Mouse (Mus musculus) forebrain, embryonic 15.5 days (tissue): ENCODE measurements around the gene Trub1. TPM values are rescaled to one million over a fixed set of nuclear protein-coding genes. Genes with fewer than 3 reads are reported as not detected.

Source experiments
- ATAC-seq: fragments of 200-750 bp; cut with Nextera tagmentation; replicated peaks from 2 replicates; pipeline ENCODE4 v1.8.0; 2017; ENCODE audit warnings: mild to moderate bottlenecking, moderate TSS enrichment, moderate library complexity
- H3K27ac ChIP-seq: fragments of 300-500 bp; sonication (generic); replicated peaks from 2 replicates; pipeline ENCODE4 v1.5.1; 2015; ENCODE audit warnings: mild to moderate bottlenecking, inconsistent platforms
- H3K27me3 ChIP-seq: fragments of 300-500 bp; sonication (generic); 2 replicates; pipeline ENCODE4 v1.6.1; 2015; ENCODE audit warnings: inconsistent platforms
- H3K36me3 ChIP-seq: fragments of 300-500 bp; sonication (generic); 2 replicates; pipeline ENCODE4 v1.6.1; 2015; ENCODE audit warnings: mild to moderate bottlenecking, inconsistent platforms
- H3K4me1 ChIP-seq: fragments of 300-500 bp; sonication (generic); 2 replicates; pipeline ENCODE4 v1.6.1; 2015; ENCODE audit warnings: inconsistent platforms
- H3K4me2 ChIP-seq: fragments of 300-500 bp; sonication (generic); replicated peaks from 2 replicates; pipeline ENCODE4 v1.6.1; 2015; ENCODE audit warnings: mild to moderate bottlenecking, inconsistent platforms
- H3K4me3 ChIP-seq: fragments of 300-500 bp; sonication (generic); 2 replicates; pipeline ENCODE4 v1.5.1; 2015; ENCODE audit warnings: mild to moderate bottlenecking, inconsistent platforms
- H3K9ac ChIP-seq: fragments of 300-500 bp; sonication (generic); replicated peaks from 2 replicates; pipeline ENCODE4 v1.6.1; 2015; ENCODE audit warnings: mild to moderate bottlenecking, inconsistent platforms
- H3K9me3 ChIP-seq: fragments of 300-500 bp; sonication (generic); 2 replicates; pipeline ENCODE4 v1.6.1; 2016; ENCODE audit warnings: inconsistent platforms
- WGBS: fragments of 180-500 bp; shearing (Covaris S2); methylation state at CpG from one replicate; pipeline ENCODE4 v1.1.7; 2015; ENCODE audit warnings: mixed read lengths; 5-methylcytosine and 5-hydroxymethylcytosine counted together
- polyA plus RNA-seq: library from polyadenylated mRNA; unstranded; fragments of >200 nt; fragmentation: Nextera tagmentation; extraction: Ambion mirVana; gene quantifications from 2 replicates; pipeline ENCODE4 v1.2.1, GENCODE M21; 2015

Gene Trub1
- polyA plus RNA-seq = 16.3 and 17.5 TPM in 2 replicates

- Histone ChIP-seq H3K4me1 (peaks cover 19% of the 10 kb centered on the region), H3K4me3 (peak within 1 kb of the TSS; percentile 78), H3K27ac (0 out of 2 replicates have a peak within 1 kb of the TSS, but pooled peaks have one; percentile 50), H3K36me3 (no peaks in the 10 kb centered on the region), H3K9ac (peak within 1 kb of the TSS; percentile 74), H3K27me3 (no peaks in the 10 kb centered on the region), H3K4me2 (peak within 1 kb of the TSS; percentile 61), H3K9me3 (no peaks in the 10 kb centered on the region)
- ATAC-seq = peak; percentile 99
- 4% methylated on average over 26 of the region's 26 CpGs for WGBS
Measured at GRCm38 (mm10) chr19:57452492-57453217, at the start of gene Trub1. Gene Trub1, plus strand, starts transcription at chr19:57452912.

DNA sequence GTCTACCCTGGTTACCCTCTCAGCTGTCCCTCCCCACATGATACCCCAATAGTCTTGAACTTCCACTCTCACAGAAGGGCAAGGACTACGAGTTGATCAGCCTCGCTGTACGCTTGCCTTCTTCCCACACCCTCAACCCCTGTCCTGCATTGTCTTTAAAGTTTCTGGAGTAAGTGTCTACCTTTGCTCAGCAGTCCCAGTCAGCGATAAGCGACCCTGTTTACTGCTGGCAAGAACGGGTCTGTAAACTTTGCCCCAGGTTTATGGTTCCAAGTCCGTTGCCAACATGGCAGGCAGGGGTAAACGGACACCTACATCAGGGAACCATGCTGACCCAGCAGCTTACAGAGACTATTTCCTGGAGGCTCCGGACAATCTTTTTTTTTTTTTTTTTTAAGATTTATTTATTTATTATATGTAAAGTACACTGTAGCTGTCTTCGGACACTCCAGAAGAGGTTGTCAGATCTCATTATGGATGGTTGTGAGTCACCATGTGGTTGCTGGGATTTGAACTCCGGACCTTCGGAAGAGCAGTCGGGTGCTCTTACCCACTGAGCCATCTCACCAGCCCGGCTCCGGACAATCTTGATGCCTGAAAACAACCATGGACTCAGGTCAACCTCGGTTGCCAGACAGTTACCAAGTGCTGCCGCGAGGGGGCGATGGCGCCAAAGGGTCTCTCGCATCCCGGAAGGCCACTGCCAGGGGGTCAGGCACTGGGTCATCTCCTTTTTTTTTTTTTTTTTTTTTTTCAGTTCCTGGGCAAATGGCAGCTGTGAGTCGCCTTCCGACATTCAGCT lies 48.8 kb upstream of the Trub1 start:
- Histone ChIP-seq H3K4me3 (no peak overlapping the region), H3K9ac (no peak overlapping the region), H3K27ac (no peak overlapping the region), H3K36me3 (no peaks in the 10 kb centered on the region), H3K27me3 (no peaks in the 10 kb centered on the region), H3K4me2 (peak overlapping the region; percentile 29), H3K4me1 (peaks cover 6% of the 10 kb centered on the region), H3K9me3 (no peaks in the 10 kb centered on the region)
- 17% methylated on average over 24 of the region's 24 CpGs for WGBS
- ATAC-seq = no peak; the same call in 1 of the 2 replicates

GRCm38 (mm10) chr19:57404502-57404848 lies 48.2 kb upstream of the Trub1 start:
- no peak overlapping the region for H3K9ac ChIP-seq
- H3K27me3 ChIP-seq = no peaks in the 10 kb centered on the region
- no peaks in the 10 kb centered on the region for H3K36me3 ChIP-seq
- H3K27ac ChIP-seq = no peak overlapping the region
- H3K9me3 ChIP-seq = no peaks in the 10 kb centered on the region
- H3K4me2 ChIP-seq = peak overlapping the region; percentile 29
- H3K4me1 ChIP-seq = peaks cover 6% of the 10 kb centered on the region
- no peak overlapping the region for H3K4me3 ChIP-seq
- 13% methylated on average over 9 of the region's 9 CpGs for WGBS
- ATAC-seq = no peak

DNA sequence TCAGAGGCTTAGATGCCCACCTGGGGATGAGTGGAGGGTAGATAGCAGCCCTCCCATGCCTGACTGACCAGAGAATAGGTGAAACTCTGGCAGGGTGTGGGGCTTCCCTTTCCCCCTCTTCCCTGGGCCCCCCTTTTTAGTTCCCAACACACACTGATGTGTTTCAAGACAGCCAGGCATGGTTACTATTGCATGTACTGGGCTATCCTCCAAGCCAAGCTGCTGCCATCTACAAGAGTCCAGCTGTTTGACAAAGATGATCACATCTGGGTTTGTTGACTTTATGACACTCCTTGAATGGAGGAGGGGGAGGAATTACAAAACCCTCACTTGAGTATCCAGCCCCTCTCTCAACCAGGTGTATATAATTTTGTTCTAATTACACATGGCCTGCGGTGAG lies 44.8 kb upstream of the Trub1 start:
- no peak overlapping the region for H3K27ac ChIP-seq
- H3K4me3 ChIP-seq = no peak overlapping the region
- no peak overlapping the region for H3K9ac ChIP-seq
- no peak overlapping the region for H3K4me2 ChIP-seq
- H3K9me3 ChIP-seq = no peaks in the 10 kb centered on the region
- ATAC-seq = no peak
- H3K27me3 ChIP-seq = no peaks in the 10 kb centered on the region
- 91% methylated on average over 1 of the region's 1 CpGs for WGBS
- H3K36me3 ChIP-seq = no peaks in the 10 kb centered on the region
- peaks cover 12% of the 10 kb centered on the region for H3K4me1 ChIP-seq

DNA sequence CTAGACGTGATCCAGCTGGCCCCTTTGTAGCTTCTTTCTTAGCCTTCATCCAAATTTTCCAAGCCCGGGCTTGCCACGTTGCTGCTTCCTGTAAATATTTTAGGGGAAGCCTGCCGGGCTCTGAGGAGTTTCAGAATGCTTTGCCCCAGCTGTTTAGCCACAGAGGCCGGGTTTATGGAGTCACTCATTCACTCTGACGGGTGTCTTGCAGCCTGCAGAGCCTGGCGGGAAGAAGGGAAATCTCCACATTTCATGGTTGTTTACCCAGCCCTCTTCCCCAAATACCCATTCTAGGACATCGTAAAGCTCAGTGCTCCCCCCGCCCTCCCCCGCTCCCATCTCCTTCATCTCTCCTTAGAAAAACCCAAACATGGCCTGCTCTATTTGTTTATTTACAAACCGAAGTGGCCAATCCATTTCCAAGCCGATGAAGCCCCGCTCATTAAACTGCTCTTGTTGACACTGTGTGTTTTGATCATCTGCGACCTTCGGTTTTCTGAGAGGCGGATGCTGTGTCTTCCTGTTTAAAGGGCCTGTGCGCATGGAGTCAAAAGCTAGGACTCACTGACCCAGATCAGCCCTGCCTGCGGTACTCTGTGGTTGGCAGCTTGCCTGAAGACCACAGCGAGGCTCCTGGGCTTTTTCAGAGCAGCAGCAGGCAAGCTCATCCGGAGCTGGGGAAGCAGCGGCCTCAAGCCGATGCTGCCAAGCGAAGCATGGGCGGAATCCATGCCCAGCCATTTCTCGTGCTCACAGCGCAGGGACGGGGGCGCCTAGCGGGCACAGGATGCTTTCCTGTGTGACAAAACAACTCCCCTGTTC lies 41.1 kb upstream of the Trub1 start:
- H3K9ac ChIP-seq = 0 out of 2 replicates have a peak overlapping the region, but pooled peaks have one; percentile 24
- 45% methylated on average over 29 of the region's 29 CpGs for WGBS

DNA sequence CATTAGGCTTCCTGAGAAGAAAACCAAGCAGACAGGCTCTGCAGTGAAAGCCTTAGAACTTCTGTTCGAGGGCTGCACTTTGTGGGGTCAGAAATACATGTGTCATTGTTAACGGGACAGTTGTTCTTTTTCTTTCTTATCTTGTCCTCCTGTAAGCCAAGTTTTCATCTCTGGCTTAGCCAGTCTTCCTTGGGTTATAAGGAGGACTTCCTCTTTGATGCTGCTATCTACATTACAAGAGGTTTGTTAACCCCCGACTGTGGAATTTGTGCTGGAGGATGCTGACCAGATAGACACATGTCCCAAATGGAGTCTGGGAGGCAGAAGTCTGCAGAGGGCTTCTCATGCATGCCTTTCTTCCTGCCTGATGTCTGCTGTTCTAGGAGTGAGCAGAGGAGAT lies 39.5 kb upstream of the Trub1 start:
- WGBS = 96% methylated on average over 3 of the region's 3 CpGs
- no peaks in the 10 kb centered on the region for H3K27me3 ChIP-seq

More for the DNA sequence above, 41.1 kb upstream of the Trub1 start:
- no peaks in the 10 kb centered on the region for H3K27me3 ChIP-seq
- H3K36me3 ChIP-seq = no peaks in the 10 kb centered on the region
- no peaks in the 10 kb centered on the region for H3K9me3 ChIP-seq
- peak overlapping the region; percentile 11 for H3K4me2 ChIP-seq
- ATAC-seq = peak; percentile 63; the same call in 1 of the 2 replicates
- H3K4me3 ChIP-seq = no peak overlapping the region
- H3K4me1 ChIP-seq = peaks cover 6% of the 10 kb centered on the region; the same call in 1 of the 2 replicates
- H3K27ac ChIP-seq = peak overlapping the region; percentile 36; the same call in 1 of the 2 replicates

DNA sequence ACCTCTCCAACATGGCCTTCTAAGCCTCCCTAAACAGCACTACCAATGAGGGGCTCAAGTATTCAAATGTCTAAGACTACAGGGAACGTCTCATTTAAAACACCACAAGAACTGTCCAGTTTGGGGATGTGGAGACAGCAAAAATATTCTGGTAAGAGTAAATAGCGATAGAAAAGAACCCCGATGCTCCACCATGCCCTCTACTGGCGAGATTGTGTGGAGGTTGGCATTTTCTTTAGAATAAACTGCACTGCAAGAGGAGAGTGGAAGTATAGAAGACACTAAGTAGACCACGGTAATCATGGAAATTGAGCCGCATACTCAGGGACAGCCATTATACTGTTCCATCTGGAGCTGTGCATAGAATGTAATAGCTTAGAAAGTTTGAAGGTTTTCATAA lies 38.8 kb upstream of the Trub1 start:
- H3K4me3 ChIP-seq = no peak overlapping the region

More for the DNA sequence above, 39.5 kb upstream of the Trub1 start:
- H3K36me3 ChIP-seq = no peaks in the 10 kb centered on the region
- H3K9ac ChIP-seq = no peak overlapping the region
- no peak for ATAC-seq
- no peak overlapping the region for H3K4me3 ChIP-seq
- no peak overlapping the region for H3K4me2 ChIP-seq
- no peaks in the 10 kb centered on the region for H3K9me3 ChIP-seq
- H3K4me1 ChIP-seq = peaks cover 6% of the 10 kb centered on the region; the same call in 1 of the 2 replicates
- H3K27ac ChIP-seq = no peak overlapping the region

GRCm38 (mm10) chr19:57415031-57415807 lies 37.5 kb upstream of the Trub1 start:
- Histone ChIP-seq H3K27ac (no peak overlapping the region), H3K4me2 (no peak overlapping the region), H3K4me3 (no peak overlapping the region), H3K36me3 (no peaks in the 10 kb centered on the region), H3K9ac (no peak overlapping the region), H3K9me3 (no peaks in the 10 kb centered on the region), H3K4me1 (peaks cover 8% of the 10 kb centered on the region; the same call in 1 of the 2 replicates), H3K27me3 (no peaks in the 10 kb centered on the region)
- WGBS = 90% methylated on average over 8 of the region's 8 CpGs
- no peak for ATAC-seq

More for the DNA sequence above, 38.8 kb upstream of the Trub1 start:
- Histone ChIP-seq H3K27ac (no peak overlapping the region), H3K4me2 (no peak overlapping the region), H3K9me3 (no peaks in the 10 kb centered on the region), H3K36me3 (no peaks in the 10 kb centered on the region), H3K9ac (no peak overlapping the region), H3K27me3 (no peaks in the 10 kb centered on the region), H3K4me1 (peaks cover 8% of the 10 kb centered on the region; the same call in 1 of the 2 replicates)
- no peak for ATAC-seq
- 84% methylated on average over 6 of the region's 6 CpGs for WGBS

GRCm38 (mm10) chr19:57417800-57418580 lies 34.7 kb upstream of the Trub1 start:
- H3K4me3 ChIP-seq = no peak overlapping the region
- H3K27ac ChIP-seq = no peak overlapping the region
- 0 out of 2 replicates have a peak, but pooled peaks cover 3% of the 10 kb centered on the region for H3K4me1 ChIP-seq
- H3K27me3 ChIP-seq = no peaks in the 10 kb centered on the region
- 0 out of 2 replicates have a peak overlapping the region, but pooled peaks have one; percentile 9 for H3K4me2 ChIP-seq
- ATAC-seq = no peak
- no peak overlapping the region for H3K9ac ChIP-seq
- no peaks in the 10 kb centered on the region for H3K9me3 ChIP-seq
- 28% methylated on average over 17 of the region's 17 CpGs for WGBS
- no peaks in the 10 kb centered on the region for H3K36me3 ChIP-seq

- no peak for ATAC-seq
- Histone ChIP-seq H3K27ac (no peak overlapping the region), H3K27me3 (no peaks in the 10 kb centered on the region), H3K9me3 (no peaks in the 10 kb centered on the region), H3K4me3 (no peak overlapping the region), H3K36me3 (no peaks in the 10 kb centered on the region), H3K9ac (no peak overlapping the region), H3K4me1 (0 out of 2 replicates have a peak, but pooled peaks cover 1% of the 10 kb centered on the region), H3K4me2 (no peak overlapping the region)
- 13% methylated on average over 3 of the region's 3 CpGs for WGBS
Measured at GRCm38 (mm10) chr19:57423402-57423801, 29.3 kb upstream of the Trub1 start.
